Mouse (Mus musculus) erythroblast, embryonic 14.5 days (primary cell): ENCODE results near the gene Myl6. TPM values are rescaled to one million over a fixed set of nuclear protein-coding genes. Genes with fewer than 3 reads are reported as not detected.
A peak's percentile ranks its signal among the peaks of the same experiment; 100 is the strongest.
"Not testable (repeated sequence)": the region's sequence is repeated elsewhere in the genome, so short reads cannot be mapped to it uniquely, and the experiment has no call there.

ENCODE experiments used
- H3K27me3 ChIP-seq: 2 replicates; pipeline ENCODE4 v1.6.1; 2012; ENCODE audit warnings: inconsistent platforms; ENCODE audit not compliant: control insufficient read depth
- H3K36me3 ChIP-seq: 2 replicates; pipeline ENCODE4 v1.6.1; 2012; ENCODE audit warnings: mild to moderate bottlenecking, inconsistent platforms; ENCODE audit not compliant: control insufficient read depth
- H3K4me1 ChIP-seq: 2 replicates; pipeline ENCODE4 v1.6.1; 2012; ENCODE audit warnings: inconsistent platforms; ENCODE audit not compliant: control insufficient read depth
- H3K4me3 ChIP-seq: replicated peaks from 2 replicates; pipeline ENCODE3; 2012; ENCODE audit warnings: moderate library complexity, mild to moderate bottlenecking, inconsistent platforms
- H3K9me3 ChIP-seq: 2 replicates; pipeline ENCODE4 v1.6.1; 2012; ENCODE audit warnings: low read length, inconsistent platforms, mixed read lengths; ENCODE audit not compliant: control insufficient read depth
- GATA1 ChIP-seq: IDR thresholded peaks from 2 replicates; pipeline ENCODE4 v1.6.1; 2012; ENCODE audit warnings: low read length, inconsistent platforms, mixed read lengths
- TAL1 ChIP-seq: IDR thresholded peaks from 3 replicates; pipeline ENCODE4 v1.6.1; 2012; ENCODE audit warnings: low read length, inconsistent platforms, mixed read lengths
- polyA plus RNA-seq: library from polyadenylated mRNA; stranded (reverse); fragments of >175 nt; gene quantifications from 2 replicates; pipeline ENCODE4 v1.2.3, GENCODE M21; 2012

The Myl6 gene
- polyA plus RNA-seq, 1 experiment: 41.6 TPM

GRCm38 (mm10) chr10:128511761-128512160 lies 17.8 kb upstream of the Myl6 start:
- TF ChIP-seq TAL1 (no peak), GATA1 (no peak)
- H3K36me3 ChIP-seq: peaks cover 58% of the 10 kb centered on the region
- H3K4me3 ChIP-seq: no peak overlapping the region
- no peaks in the 10 kb centered on the region for H3K9me3 ChIP-seq
- H3K27me3 ChIP-seq: no peaks in the 10 kb centered on the region
- peaks cover 41% of the 10 kb centered on the region for H3K4me1 ChIP-seq

GRCm38 (mm10) chr10:128511189-128511588 lies 17.2 kb upstream of the Myl6 start:
- no peaks in the 10 kb centered on the region for H3K27me3 ChIP-seq
- TF ChIP-seq TAL1 (no peak), GATA1 (no peak)

GRCm38 (mm10) chr10:128510301-128510700 lies 16.4 kb upstream of the Myl6 start:
- peak; percentile 31; the same call in 1 of the 2 replicates for TF ChIP-seq GATA1
- TF ChIP-seq TAL1: no peak
- H3K9me3 ChIP-seq: peaks cover 2% of the 10 kb centered on the region; the same call in 1 of the 2 replicates
- H3K4me1 ChIP-seq: peaks cover 29% of the 10 kb centered on the region
- no peak overlapping the region for H3K4me3 ChIP-seq
- H3K27me3 ChIP-seq: no peaks in the 10 kb centered on the region
- H3K36me3 ChIP-seq: peaks cover 48% of the 10 kb centered on the region

More at GRCm38 (mm10) chr10:128511189-128511588, 17.2 kb upstream of the Myl6 start:
- Histone ChIP-seq H3K4me3 (no peak overlapping the region), H3K36me3 (peaks cover 52% of the 10 kb centered on the region), H3K9me3 (no peaks in the 10 kb centered on the region), H3K4me1 (peaks cover 35% of the 10 kb centered on the region)

- Histone ChIP-seq H3K36me3 (peaks cover 43% of the 10 kb centered on the region), H3K27me3 (no peaks in the 10 kb centered on the region), H3K4me1 (peaks cover 29% of the 10 kb centered on the region), H3K9me3 (peaks cover 2% of the 10 kb centered on the region; the same call in 1 of the 2 replicates), H3K4me3 (no peak overlapping the region)
- TF ChIP-seq TAL1: no peak
- no peak for TF ChIP-seq GATA1
Observed at GRCm38 (mm10) chr10:128509831-128510230, 15.9 kb upstream of the Myl6 start.

GRCm38 (mm10) chr10:128509203-128509602 lies 15.3 kb upstream of the Myl6 start:
- no peak overlapping the region for H3K4me3 ChIP-seq
- peaks cover 2% of the 10 kb centered on the region; the same call in 1 of the 2 replicates for H3K9me3 ChIP-seq
- peaks cover 45% of the 10 kb centered on the region for H3K36me3 ChIP-seq
- no peaks in the 10 kb centered on the region for H3K27me3 ChIP-seq
- no peak for TF ChIP-seq GATA1
- H3K4me1 ChIP-seq: peaks cover 34% of the 10 kb centered on the region

GRCm38 (mm10) chr10:128508260-128508659 lies 14.3 kb upstream of the Myl6 start:
- H3K4me3 ChIP-seq: no peak overlapping the region
- peaks cover 42% of the 10 kb centered on the region for H3K4me1 ChIP-seq
- H3K9me3 ChIP-seq: peaks cover 2% of the 10 kb centered on the region; the same call in 1 of the 2 replicates
- TF ChIP-seq GATA1 (no peak), TAL1 (no peak)
- H3K27me3 ChIP-seq: no peaks in the 10 kb centered on the region
- H3K36me3 ChIP-seq: peaks cover 46% of the 10 kb centered on the region

- Histone ChIP-seq H3K4me1 (peaks cover 32% of the 10 kb centered on the region), H3K9me3 (peaks cover 2% of the 10 kb centered on the region; the same call in 1 of the 2 replicates), H3K4me3 (no peak overlapping the region), H3K27me3 (no peaks in the 10 kb centered on the region), H3K36me3 (peaks cover 29% of the 10 kb centered on the region)
- no peak for TF ChIP-seq GATA1
- no peak for TF ChIP-seq TAL1
Observed at GRCm38 (mm10) chr10:128505974-128506373, 12.0 kb upstream of the Myl6 start.

- not testable (repeated sequence) for H3K9me3 ChIP-seq, H3K27me3 ChIP-seq, H3K4me3 ChIP-seq
- H3K4me1 ChIP-seq: peaks cover 28% of the 10 kb centered on the region
- H3K36me3 ChIP-seq: peaks cover 23% of the 10 kb centered on the region
Observed at GRCm38 (mm10) chr10:128505371-128505667, 11.4 kb upstream of the Myl6 start.

GRCm38 (mm10) chr10:128504641-128505370 lies 10.9 kb upstream of the Myl6 start:
- peaks cover 2% of the 10 kb centered on the region; the same call in 1 of the 2 replicates for H3K9me3 ChIP-seq
- TF ChIP-seq GATA1 (peak; percentile 53; the same call in 1 of the 2 replicates), TAL1 (no peak)
- peaks cover 28% of the 10 kb centered on the region for H3K4me1 ChIP-seq
- no peaks in the 10 kb centered on the region for H3K27me3 ChIP-seq
- peak overlapping the region; percentile 14 for H3K4me3 ChIP-seq
- H3K36me3 ChIP-seq: peaks cover 18% of the 10 kb centered on the region

- no peak overlapping the region for H3K4me3 ChIP-seq
- peaks cover 36% of the 10 kb centered on the region for H3K4me1 ChIP-seq
- H3K36me3 ChIP-seq: peaks cover 11% of the 10 kb centered on the region
- TF ChIP-seq TAL1 (no peak), GATA1 (no peak)
- no peaks in the 10 kb centered on the region for H3K27me3 ChIP-seq
- peaks cover 2% of the 10 kb centered on the region; the same call in 1 of the 2 replicates for H3K9me3 ChIP-seq
Observed at GRCm38 (mm10) chr10:128504012-128504411, 10.1 kb upstream of the Myl6 start.
